ENCODE assay signal across 14 mouse cellular contexts in genomic region chr1:178205701-178206325, GRCm38 (mm10). TPM values are rescaled to one million over a fixed set of nuclear protein-coding genes. Genes with fewer than 3 reads are reported as not detected.
A peak's percentile ranks its signal among the peaks of the same experiment; 100 is the strongest.
DNase-seq lines count a peak whose midpoint lies in the region; ATAC-seq lines count a peak whose summit lies in the region.
"Had no signal": no experiment of that assay in that cellular context is flagged by ENCODE, and none has a peak within 500 bp of the region (broad histone marks: within the 10 kb centered on the region; RNA-seq: fewer than 3 reads in every experiment).

No protein-coding gene starts in this region.

- peaks cover 5% of the 10 kb centered on the region; the same call in 1 of the 2 replicates for H3K36me3 ChIP-seq in hindbrain, embryonic 13.5 days
- no peaks in the 10 kb centered on the region for H3K36me3 ChIP-seq in hindbrain, embryonic 16.5 days (ENCODE audit: control insufficient read depth, insufficient read depth, low read length)
- no peaks in the 10 kb centered on the region; the same call in 1 of the 2 replicates for H3K36me3 ChIP-seq in lung, embryonic 16.5 days (ENCODE audit: control insufficient read depth, insufficient read depth, low read length)
- H3K36me3 ChIP-seq in heart, embryonic 14.5 days (ENCODE audit: control insufficient read depth, insufficient read depth, low read length) = peaks cover 3% of the 10 kb centered on the region; the same call in 1 of the 2 replicates
- H3K36me3 ChIP-seq: stomach, embryonic 15.5 days had no signal

- no peaks in the 10 kb centered on the region for H3K4me1 ChIP-seq in hindbrain, embryonic 13.5 days (replicated peaks)
- no peaks in the 10 kb centered on the region for H3K4me1 ChIP-seq in hindbrain, embryonic 16.5 days (ENCODE audit: control insufficient read depth, insufficient read depth, low read depth, low read length)
- H3K4me1 ChIP-seq in lung, embryonic 16.5 days (replicated peaks; ENCODE audit: control insufficient read depth, insufficient read depth, low read length) = 0 out of 2 replicates have a peak, but pooled peaks cover 3% of the 10 kb centered on the region
- H3K4me1 ChIP-seq in heart, embryonic 14.5 days (ENCODE audit: control insufficient read depth in 2 of 2, insufficient read depth in 2 of 2, low read length in 2 of 2) = peaks cover 3 to 13% of the 10 kb centered on the region in 2 experiments
- H3K4me1 ChIP-seq: forebrain, embryonic 13.5 days; stomach, embryonic 15.5 days had no signal

- H3K4me2 ChIP-seq in hindbrain, embryonic 13.5 days = no peak overlapping the region
- no peak overlapping the region for H3K4me2 ChIP-seq in hindbrain, embryonic 16.5 days (ENCODE audit: low read length)
- no peak overlapping the region for H3K4me2 ChIP-seq in lung, embryonic 16.5 days (ENCODE audit: low read depth, low read length)
- H3K4me2 ChIP-seq in heart, embryonic 14.5 days (ENCODE audit: low read length) = no peak overlapping the region
- H3K4me2 ChIP-seq: forebrain, embryonic 13.5 days; stomach, embryonic 15.5 days had no signal

- no peaks in the 10 kb centered on the region for H3K27me3 ChIP-seq in hindbrain, embryonic 13.5 days
- no peaks in the 10 kb centered on the region for H3K27me3 ChIP-seq in hindbrain, embryonic 16.5 days (replicated peaks; ENCODE audit: control insufficient read depth, insufficient read depth, low read length)
- no peaks in the 10 kb centered on the region for H3K27me3 ChIP-seq in lung, embryonic 16.5 days (ENCODE audit: control insufficient read depth, insufficient read depth, low read depth, low read length)
- no peaks in the 10 kb centered on the region for H3K27me3 ChIP-seq in heart, embryonic 14.5 days (ENCODE audit: control insufficient read depth, insufficient read depth, low read length)
- H3K27me3 ChIP-seq: CH12.LX; forebrain, embryonic 13.5 days; stomach, embryonic 15.5 days had no signal

- 89% methylated on average over 10 of the region's 10 CpGs for WGBS in hindbrain, embryonic 13.5 days
- WGBS in hindbrain, embryonic 16.5 days = 84% methylated on average over 10 of the region's 10 CpGs
- 71% methylated on average over 10 of the region's 10 CpGs for WGBS in lung, embryonic 16.5 days
- 70% methylated on average over 10 of the region's 10 CpGs for WGBS in heart, embryonic 14.5 days

- no peak overlapping the region for H3K4me3 ChIP-seq in hindbrain, embryonic 13.5 days
- H3K4me3 ChIP-seq in hindbrain, embryonic 16.5 days (ENCODE audit: low read length) = no peak overlapping the region
- no peak overlapping the region for H3K4me3 ChIP-seq in lung, embryonic 16.5 days (ENCODE audit: low read length)
- no peak overlapping the region for H3K4me3 ChIP-seq in heart, embryonic 14.5 days (ENCODE audit: control insufficient read depth in 1 of 2, insufficient read depth in 1 of 2, low read depth in 1 of 2, low read length in 2 of 2)
- H3K4me3 ChIP-seq: forebrain, embryonic 13.5 days; stomach, embryonic 15.5 days had no signal

- H3K9ac ChIP-seq in hindbrain, embryonic 13.5 days = no peak overlapping the region
- H3K9ac ChIP-seq in hindbrain, embryonic 16.5 days (ENCODE audit: low read depth, low read length) = no peak overlapping the region
- no peak overlapping the region for H3K9ac ChIP-seq in lung, embryonic 16.5 days (ENCODE audit: low read length)
- no peak overlapping the region for H3K9ac ChIP-seq in heart, embryonic 14.5 days (ENCODE audit: low read length)
- H3K9ac ChIP-seq: forebrain, embryonic 13.5 days; stomach, embryonic 15.5 days had no signal

- DNase-seq in lung, adult 18-20 months = no peak
- DNase-seq in thymus, adult 18-20 months = no peak
- DNase-seq: cerebellum, postnatal 10 days; gastrocnemius, postnatal 25 days; right cerebral cortex, postnatal 25 days had no signal

- 0 out of 2 replicates have a peak overlapping the region, but pooled peaks have one; percentile 13 for H3K27ac ChIP-seq in hindbrain, embryonic 13.5 days
- no peak overlapping the region for H3K27ac ChIP-seq in hindbrain, embryonic 16.5 days (ENCODE audit: low read depth, low read length)
- H3K27ac ChIP-seq in lung, embryonic 16.5 days (ENCODE audit: low read length) = peak overlapping the region; percentile 31; the same call in 1 of the 2 replicates
- H3K27ac ChIP-seq in heart, embryonic 14.5 days (replicated peaks in 1 of 2; ENCODE audit: control insufficient read depth in 1 of 2, insufficient read depth in 1 of 2, low read depth in 2 of 2, low read length in 2 of 2) = peak overlapping the region; percentile 53 to 57; a peak in 3 of 4 replicates
- H3K27ac ChIP-seq: forebrain, embryonic 13.5 days; hindbrain, postnatal 0 days; stomach, embryonic 15.5 days had no signal

- ATAC-seq in hindbrain, embryonic 13.5 days (ENCODE audit: low FRiP score) = no peak
- no peak for ATAC-seq in hindbrain, embryonic 16.5 days
- ATAC-seq in lung, embryonic 16.5 days (ENCODE audit: low read depth) = peak; percentile 59; the same call in 1 of the 2 replicates
- ATAC-seq in heart, embryonic 14.5 days (ENCODE audit: insufficient number of reproducible peaks, insufficient read depth, low FRiP score, low read depth) = no peak
- no peak for ATAC-seq in CD4-positive, CD25-positive, alpha-beta regulatory T cell, adult 4 months
- ATAC-seq: forebrain, embryonic 13.5 days; hindbrain, postnatal 0 days had no signal

- peaks cover 7% of the 10 kb centered on the region; the same call in 1 of the 2 replicates for H3K9me3 ChIP-seq in hindbrain, embryonic 13.5 days
- no peaks in the 10 kb centered on the region for H3K9me3 ChIP-seq in hindbrain, embryonic 16.5 days (ENCODE audit: control insufficient read depth, low read length)
- H3K9me3 ChIP-seq in lung, embryonic 16.5 days (ENCODE audit: control insufficient read depth, low read length) = peaks cover 3% of the 10 kb centered on the region; the same call in 1 of the 2 replicates
- 0 out of 2 replicates have a peak, but pooled peaks cover 3% of the 10 kb centered on the region for H3K9me3 ChIP-seq in heart, embryonic 14.5 days (ENCODE audit: control insufficient read depth, low read length)
- H3K9me3 ChIP-seq: forebrain, embryonic 13.5 days; stomach, embryonic 15.5 days had no signal

RNA-seq across cellular contexts. Expression of gene Desi2, which starts 18.6 kb away (rescaled TPM):
- 19.3 and 19.4 TPM in 2 replicates for polyA plus RNA-seq in hindbrain, embryonic 13.5 days (2015; fragmentation: Nextera tagmentation; extraction: Ambion mirVana)
- 20.1 and 21.0 TPM in 2 replicates for polyA plus RNA-seq in hindbrain, embryonic 16.5 days (2015; fragmentation: Nextera tagmentation; extraction: Ambion mirVana)
- polyA plus RNA-seq in lung, embryonic 16.5 days (2015; fragmentation: Nextera tagmentation; extraction: Ambion mirVana) = 22.1 and 23.3 TPM in 2 replicates
- polyA plus RNA-seq in heart, embryonic 14.5 days (2014; fragmentation: Nextera tagmentation; extraction: Ambion mirVana) = 25.9 and 30.7 TPM in 2 replicates
- 1 to 10 TPM; 9.1 to 9.3 TPM for polyA plus RNA-seq in CD4-positive, CD25-positive, alpha-beta regulatory T cell, adult 4 months (2017; shearing (Covaris generic))
